9 mouse cellular contexts compared by ENCODE assay signal in the genomic region with DNA sequence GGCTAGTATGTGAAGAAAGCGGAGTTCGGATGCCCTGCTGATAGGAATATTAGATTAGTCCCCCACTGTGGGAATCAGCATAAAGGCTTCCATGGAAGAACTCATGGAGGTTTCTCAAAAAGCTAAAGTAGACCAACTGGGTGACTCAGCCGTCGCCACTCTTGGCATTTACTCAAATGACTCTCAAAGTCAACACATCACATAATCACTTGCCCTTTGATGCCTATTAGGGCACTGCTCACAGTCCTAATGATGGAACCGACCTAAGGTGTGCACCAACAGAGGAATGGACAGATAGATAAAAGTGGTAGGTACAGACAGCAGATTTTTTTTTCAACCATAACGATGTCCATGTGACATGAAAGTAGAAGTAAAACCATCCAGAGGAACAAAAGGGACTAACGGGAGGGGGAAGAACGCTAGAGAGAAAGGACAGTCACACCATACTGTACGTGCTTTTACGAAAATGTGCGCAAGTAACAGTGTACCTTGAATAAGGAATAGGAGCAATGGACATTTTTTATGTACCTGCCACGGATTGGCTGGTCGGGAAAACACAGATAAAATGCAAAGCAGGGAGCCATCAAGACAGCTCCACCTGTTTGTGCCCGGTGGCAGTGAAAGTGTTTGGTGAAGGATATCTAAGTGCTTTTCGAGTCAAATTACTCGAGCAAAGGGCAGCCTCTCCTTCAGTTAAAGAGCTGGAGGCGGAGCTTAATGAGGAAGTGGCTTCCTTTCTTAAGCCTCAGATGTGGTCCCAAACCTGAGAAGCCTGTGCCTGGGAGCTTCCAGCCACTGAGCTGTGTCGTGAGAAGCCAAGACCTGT. TPM values are rescaled to one million over a fixed set of nuclear protein-coding genes. Genes with fewer than 3 reads are reported as not detected.
DNase-seq lines count a peak whose midpoint lies in the region; ATAC-seq and TF ChIP-seq lines count a peak whose summit lies in the region.
"Had no signal": no experiment of that assay in that cellular context is flagged by ENCODE, and none has a peak within 500 bp of the region (broad histone marks: within the 10 kb centered on the region; RNA-seq: fewer than 3 reads in every experiment).

No protein-coding gene starts in this region.

- H3K4me3 ChIP-seq in heart, embryonic 13.5 days = peak overlapping the region; percentile 6; the same call in 1 of the 2 replicates
- no peak overlapping the region for H3K4me3 ChIP-seq in embryonic facial prominence, embryonic 14.5 days (ENCODE audit: low read depth, low read length)
- H3K4me3 ChIP-seq in liver, embryonic 16.5 days (ENCODE audit: low read depth, low read length) = no peak overlapping the region
- peak overlapping the region; percentile 3; the same call in 1 of the 2 replicates for H3K4me3 ChIP-seq in stomach, postnatal 0 days (ENCODE audit: low read depth, low read length)
- H3K4me3 ChIP-seq in midbrain, postnatal 0 days (ENCODE audit: low read depth, low read length) = no peak overlapping the region
- H3K4me3 ChIP-seq: heart, embryonic 12.5 days had no signal

- H3K27ac ChIP-seq in heart, embryonic 13.5 days (replicated peaks) = no peak overlapping the region
- no peak overlapping the region; the same call in 1 of the 2 replicates for H3K27ac ChIP-seq in embryonic facial prominence, embryonic 14.5 days (replicated peaks; ENCODE audit: low read depth, low read length)
- no peak overlapping the region for H3K27ac ChIP-seq in liver, embryonic 16.5 days (ENCODE audit: low read length)
- peak overlapping the region; percentile 56 for H3K27ac ChIP-seq in stomach, postnatal 0 days (replicated peaks)
- no peak overlapping the region for H3K27ac ChIP-seq in midbrain, postnatal 0 days (ENCODE audit: low read depth, low read length)

- peaks cover 14% of the 10 kb centered on the region; the same call in 1 of the 2 replicates for H3K4me1 ChIP-seq in heart, embryonic 13.5 days
- H3K4me1 ChIP-seq in embryonic facial prominence, embryonic 14.5 days (ENCODE audit: control insufficient read depth, insufficient read depth, low read length) = no peaks in the 10 kb centered on the region
- no peaks in the 10 kb centered on the region for H3K4me1 ChIP-seq in liver, embryonic 16.5 days (ENCODE audit: control insufficient read depth, low read depth, low read length)
- no peaks in the 10 kb centered on the region for H3K4me1 ChIP-seq in stomach, postnatal 0 days (replicated peaks; ENCODE audit: control insufficient read depth, insufficient read depth)
- H3K4me1 ChIP-seq in midbrain, postnatal 0 days (ENCODE audit: insufficient read depth, low read length) = no peaks in the 10 kb centered on the region

- no peak overlapping the region for H3K9ac ChIP-seq in heart, embryonic 13.5 days
- no peak overlapping the region for H3K9ac ChIP-seq in embryonic facial prominence, embryonic 14.5 days (ENCODE audit: low read depth, low read length)
- no peak overlapping the region for H3K9ac ChIP-seq in liver, embryonic 16.5 days (ENCODE audit: low read depth, low read length)
- no peak overlapping the region for H3K9ac ChIP-seq in stomach, postnatal 0 days (ENCODE audit: low read length)
- H3K9ac ChIP-seq in midbrain, postnatal 0 days (replicated peaks; ENCODE audit: low read length, poor library complexity, severe bottlenecking) = no peak overlapping the region
- H3K9ac ChIP-seq: heart, embryonic 12.5 days had no signal

- H3K36me3 ChIP-seq in heart, embryonic 13.5 days = no peaks in the 10 kb centered on the region
- H3K36me3 ChIP-seq in embryonic facial prominence, embryonic 14.5 days (ENCODE audit: control insufficient read depth, insufficient read depth, low read length) = no peaks in the 10 kb centered on the region
- H3K36me3 ChIP-seq in liver, embryonic 16.5 days (ENCODE audit: control insufficient read depth, insufficient read depth) = no peaks in the 10 kb centered on the region
- H3K36me3 ChIP-seq in stomach, postnatal 0 days (ENCODE audit: control insufficient read depth, insufficient read depth, low read length) = no peaks in the 10 kb centered on the region
- no peaks in the 10 kb centered on the region for H3K36me3 ChIP-seq in midbrain, postnatal 0 days (ENCODE audit: insufficient read depth, low read length)
- H3K36me3 ChIP-seq: heart, embryonic 12.5 days had no signal

- ATAC-seq in heart, embryonic 13.5 days (ENCODE audit: extremely low read depth, insufficient number of reproducible peaks, low FRiP score, low TSS enrichment) = no peak
- peak; percentile 75 for ATAC-seq in embryonic facial prominence, embryonic 14.5 days (ENCODE audit: low read depth)
- no peak for ATAC-seq in liver, embryonic 16.5 days (ENCODE audit: low read depth)
- peak; percentile 90 for ATAC-seq in stomach, postnatal 0 days (ENCODE audit: low FRiP score, low TSS enrichment)
- no peak for ATAC-seq in midbrain, postnatal 0 days (ENCODE audit: low FRiP score)

- H3K27me3 ChIP-seq in heart, embryonic 13.5 days (replicated peaks) = no peaks in the 10 kb centered on the region
- H3K27me3 ChIP-seq in embryonic facial prominence, embryonic 14.5 days (replicated peaks; ENCODE audit: control insufficient read depth, insufficient read depth, low read length) = no peaks in the 10 kb centered on the region
- H3K27me3 ChIP-seq in liver, embryonic 16.5 days (ENCODE audit: control insufficient read depth, insufficient read depth, low read depth, low read length) = no peaks in the 10 kb centered on the region
- no peaks in the 10 kb centered on the region for H3K27me3 ChIP-seq in stomach, postnatal 0 days (ENCODE audit: control insufficient read depth, insufficient read depth, low read length)
- no peaks in the 10 kb centered on the region for H3K27me3 ChIP-seq in midbrain, postnatal 0 days (ENCODE audit: insufficient read depth, low read length)
- H3K27me3 ChIP-seq: heart, embryonic 12.5 days had no signal

- peak; percentile 46 for TF ChIP-seq CTCF in stomach, postnatal 0 days (IDR thresholded peaks at IDR 0.05; ENCODE audit: low read depth)
- TF ChIP-seq CTCF in midbrain, postnatal 0 days (IDR thresholded peaks at IDR 0.05) = no peak

- intact Hi-C loops in heart, postnatal 25 days (cut with DNase I) = no loop called here
- intact Hi-C loops in left cerebral cortex, postnatal 14 days (cut with DNase I) = no loop called here
- intact Hi-C loops in heart, postnatal 10 days (cut with DNase I) = no loop called here

- no peak for DNase-seq in heart, postnatal 25 days (ENCODE audit: low spot score)
- peak; percentile 67 for DNase-seq in embryonic facial prominence, embryonic 14.5 days (ENCODE audit: low spot score)
- DNase-seq in stomach, postnatal 0 days (ENCODE audit: low spot score) = peak; percentile 69
- no peak for DNase-seq in left cerebral cortex, postnatal 14 days (ENCODE audit: low spot score in 2 of 2)
- DNase-seq in midbrain, postnatal 0 days (ENCODE audit: low spot score) = no peak
- DNase-seq in heart, postnatal 10 days = no peak

- WGBS in heart, embryonic 13.5 days = 53% methylated on average over 18 of the region's 18 CpGs
- WGBS in embryonic facial prominence, embryonic 14.5 days = 60% methylated on average over 18 of the region's 18 CpGs
- 35% methylated on average over 18 of the region's 18 CpGs for WGBS in liver, embryonic 16.5 days (ENCODE audit: insufficient replicate concordance)
- 38% methylated on average over 18 of the region's 18 CpGs for WGBS in stomach, postnatal 0 days
- 66% methylated on average over 18 of the region's 18 CpGs for WGBS in midbrain, postnatal 0 days

- no peak for TF ChIP-seq EP300 in stomach, postnatal 0 days (optimal IDR thresholded peaks at IDR 0.05)

- no peaks in the 10 kb centered on the region for H3K9me3 ChIP-seq in heart, embryonic 13.5 days
- H3K9me3 ChIP-seq in embryonic facial prominence, embryonic 14.5 days (ENCODE audit: control insufficient read depth, low read length) = no peaks in the 10 kb centered on the region
- no peaks in the 10 kb centered on the region for H3K9me3 ChIP-seq in liver, embryonic 16.5 days (replicated peaks; ENCODE audit: control insufficient read depth, low read length)
- no peaks in the 10 kb centered on the region for H3K9me3 ChIP-seq in stomach, postnatal 0 days (ENCODE audit: control insufficient read depth, low read length)
- no peaks in the 10 kb centered on the region for H3K9me3 ChIP-seq in midbrain, postnatal 0 days (ENCODE audit: low read length)
- H3K9me3 ChIP-seq: heart, embryonic 12.5 days had no signal

- H3K4me2 ChIP-seq in heart, embryonic 13.5 days = peak overlapping the region; percentile 31
- peak overlapping the region; percentile 7; the same call in 1 of the 2 replicates for H3K4me2 ChIP-seq in embryonic facial prominence, embryonic 14.5 days (ENCODE audit: low read depth, low read length)
- peak overlapping the region; percentile 1; the same call in 1 of the 2 replicates for H3K4me2 ChIP-seq in liver, embryonic 16.5 days (ENCODE audit: low read depth, low read length)
- H3K4me2 ChIP-seq in stomach, postnatal 0 days (replicated peaks; ENCODE audit: low read depth) = peak overlapping the region; percentile 37
- no peak overlapping the region for H3K4me2 ChIP-seq in midbrain, postnatal 0 days (ENCODE audit: low read depth, low read length, poor library complexity, severe bottlenecking)
- H3K4me2 ChIP-seq: heart, embryonic 12.5 days had no signal

RNA-seq across cellular contexts. Expression of a gene that starts 17.8 kb away (rescaled TPM):
- 0.41 and 0.48 TPM in 2 replicates for polyA plus RNA-seq in heart, embryonic 13.5 days (2015; fragmentation: Nextera tagmentation; extraction: Ambion mirVana)
- total RNA-seq in heart, postnatal 25 days (2021) = not detected
- 2.6 and 3.0 TPM in 2 replicates for polyA plus RNA-seq in embryonic facial prominence, embryonic 14.5 days (2014; fragmentation: Nextera tagmentation; extraction: Ambion mirVana)
- polyA plus RNA-seq in liver, embryonic 16.5 days (2015; fragmentation: Nextera tagmentation; extraction: Ambion mirVana) = 0.09 TPM in 2 replicates
- polyA plus RNA-seq in stomach, postnatal 0 days (2015; fragmentation: Nextera tagmentation; extraction: Ambion mirVana) = 27.4 and 29.6 TPM in 2 replicates
- total RNA-seq in left cerebral cortex, postnatal 14 days (2021) = not detected
- not detected in 2 replicates for total RNA-seq in midbrain, postnatal 0 days (2014; rRNA removed)
- polyA plus RNA-seq in midbrain, postnatal 0 days (2015; fragmentation: Nextera tagmentation; extraction: Ambion mirVana) = not detected in 2 replicates
- not detected for total RNA-seq in heart, postnatal 10 days (2021)

Comparison
In these comparisons a context has a peak if more than half of its experiments do, and no peak if none do; other contexts are left out.
1. ATAC-seq: peak in embryonic facial prominence, embryonic 14.5 days (single experiment) and stomach, postnatal 0 days (single experiment); none in heart, embryonic 13.5 days (single experiment), liver, embryonic 16.5 days (single experiment) and midbrain, postnatal 0 days (single experiment).
2. H3K4me3 ChIP-seq: peak in heart, embryonic 13.5 days (single experiment) and stomach, postnatal 0 days (single experiment); none in embryonic facial prominence, embryonic 14.5 days (single experiment), liver, embryonic 16.5 days (single experiment) and midbrain, postnatal 0 days (single experiment).
3. DNase-seq: peak in embryonic facial prominence, embryonic 14.5 days (single experiment) and stomach, postnatal 0 days (single experiment); none in heart, postnatal 25 days (single experiment), left cerebral cortex, postnatal 14 days (0 of 2), midbrain, postnatal 0 days (single experiment) and heart, postnatal 10 days (0 of 2).